ENCODE assay signal across 9 mouse cellular contexts in genomic region chr10:81542727-81543460, GRCm38 (mm10). TPM values are rescaled to one million over a fixed set of nuclear protein-coding genes. Genes with fewer than 3 reads are reported as not detected.
DNase-seq lines count a peak whose midpoint lies in the region; ATAC-seq and TF ChIP-seq lines count a peak whose summit lies in the region.
"Had no signal": no experiment of that assay in that cellular context is flagged by ENCODE, and none has a peak within 500 bp of the region (broad histone marks: within the 10 kb centered on the region; RNA-seq: fewer than 3 reads in every experiment).

No protein-coding gene starts in this region.

- peaks cover 25% of the 10 kb centered on the region for H3K36me3 ChIP-seq in heart, embryonic 10.5 days
- peaks cover 59% of the 10 kb centered on the region for H3K36me3 ChIP-seq in G1E (replicated peaks)
- peaks cover 43% of the 10 kb centered on the region for H3K36me3 ChIP-seq in hindbrain, embryonic 10.5 days
- H3K36me3 ChIP-seq in liver, postnatal 0 days (replicated peaks; ENCODE audit: insufficient read depth, low read length) = peaks cover 10% of the 10 kb centered on the region; the same call in 1 of the 2 replicates

- ATAC-seq in G1E (ENCODE audit: extremely low read depth, insufficient number of reproducible peaks, low FRiP score, poor library complexity, severe bottlenecking) = no peak
- no peak for ATAC-seq in liver, postnatal 0 days

- intact Hi-C loops in left cerebral cortex, postnatal 10 days (cut with DNase I) = no loop called here

- TF ChIP-seq CTCF in G1E (IDR thresholded peaks at IDR 0.05; ENCODE audit: low read depth, low read length) = no peak
- TF ChIP-seq CTCF in liver, postnatal 0 days (IDR thresholded peaks at IDR 0.05; ENCODE audit: low read depth) = no peak

- no peak overlapping the region for H3K27ac ChIP-seq in heart, embryonic 10.5 days
- H3K27ac ChIP-seq in hindbrain, embryonic 10.5 days = 0 out of 2 replicates have a peak overlapping the region, but pooled peaks have one; percentile 30
- peak overlapping the region; percentile 74 for H3K27ac ChIP-seq in liver, postnatal 0 days (ENCODE audit: low read depth)

- DNase-seq in heart, embryonic 10.5 days (ENCODE audit: low spot score) = no peak
- no peak for DNase-seq in heart, adult 8-10 months (ENCODE audit: low spot score)
- no peak for DNase-seq in G1E (ENCODE audit: low spot score)
- no peak for DNase-seq in hindbrain, embryonic 10.5 days (ENCODE audit: low spot score)
- no peak for DNase-seq in liver, postnatal 0 days
- DNase-seq in adrenal gland, adult (ENCODE audit: inconsistent age in 2 of 2, low spot score in 1 of 2) = no peak
- no peak for DNase-seq in left cerebral cortex, postnatal 10 days (ENCODE audit: extremely low spot score in 1 of 2, low spot score in 2 of 2)
- DNase-seq in layer of hippocampus, adult 9-10 months (ENCODE audit: low spot score) = no peak
- DNase-seq: kidney, postnatal 14 days had no signal

- 77% methylated on average over 7 of the region's 7 CpGs for WGBS in heart, embryonic 10.5 days
- WGBS in hindbrain, embryonic 10.5 days = 75% methylated on average over 7 of the region's 7 CpGs
- 70% methylated on average over 7 of the region's 7 CpGs for WGBS in liver, postnatal 0 days (ENCODE audit: insufficient replicate concordance)

- peak overlapping the region; percentile 96; the same call in 1 of the 2 replicates for H3K4me3 ChIP-seq in heart, embryonic 10.5 days
- peak overlapping the region; percentile 93; the same call in 1 of the 2 replicates for H3K4me3 ChIP-seq in G1E (ENCODE audit: low read depth, low read length)
- H3K4me3 ChIP-seq in hindbrain, embryonic 10.5 days = peak overlapping the region; percentile 86
- no peak overlapping the region for H3K4me3 ChIP-seq in liver, postnatal 0 days (ENCODE audit: low read depth, low read length)

- H3K27me3 ChIP-seq in heart, embryonic 10.5 days (ENCODE audit: insufficient read depth, poor library complexity, severe bottlenecking) = no peaks in the 10 kb centered on the region
- H3K27me3 ChIP-seq in G1E (ENCODE audit: insufficient read depth, low read length) = no peaks in the 10 kb centered on the region
- no peaks in the 10 kb centered on the region for H3K27me3 ChIP-seq in hindbrain, embryonic 10.5 days (ENCODE audit: insufficient read depth, poor library complexity, severe bottlenecking)
- H3K27me3 ChIP-seq in liver, postnatal 0 days (ENCODE audit: insufficient read depth, low read length) = no peaks in the 10 kb centered on the region

- no peak for TF ChIP-seq EP300 in liver, postnatal 0 days (IDR thresholded peaks at IDR 0.05; ENCODE audit: low read depth)

- no peaks in the 10 kb centered on the region for H3K9me3 ChIP-seq in heart, embryonic 10.5 days
- no peaks in the 10 kb centered on the region for H3K9me3 ChIP-seq in G1E (replicated peaks)
- H3K9me3 ChIP-seq in hindbrain, embryonic 10.5 days = no peaks in the 10 kb centered on the region
- H3K9me3 ChIP-seq in liver, postnatal 0 days (ENCODE audit: low read length) = no peaks in the 10 kb centered on the region

- peak overlapping the region; percentile 80 for H3K9ac ChIP-seq in liver, postnatal 0 days (replicated peaks)

- peak overlapping the region; percentile 99 for H3K4me2 ChIP-seq in liver, postnatal 0 days (ENCODE audit: low read depth, low read length)

- H3K4me1 ChIP-seq in heart, embryonic 10.5 days = peaks cover 46% of the 10 kb centered on the region
- H3K4me1 ChIP-seq in G1E (ENCODE audit: insufficient read depth, low read depth, low read length) = peaks cover 83% of the 10 kb centered on the region
- peaks cover 49% of the 10 kb centered on the region for H3K4me1 ChIP-seq in hindbrain, embryonic 10.5 days (replicated peaks)
- peaks cover 50% of the 10 kb centered on the region for H3K4me1 ChIP-seq in liver, postnatal 0 days (ENCODE audit: insufficient read depth)

RNA-seq across cellular contexts. Expression of gene Gna11, which starts 2.1 kb away (rescaled TPM):
- polyA plus RNA-seq in heart, embryonic 10.5 days (2016; fragmentation: Nextera tagmentation; extraction: Ambion mirVana) = 73.2 and 79.1 TPM in 2 replicates
- total RNA-seq in heart, adult 8-10 months (2022) = 10 to 100 TPM; 47.7 to 54.1 (median 50.9) TPM
- total RNA-seq in G1E (2014; fragmentation: Nextera tagmentation) (6.4 and 6.5 TPM in 2 replicates), G1E (2017) (8.4 and 9.7 TPM in 2 replicates)
- polyA plus RNA-seq in G1E (2012) = 13.0 and 14.0 TPM in 2 replicates
- polyA plus RNA-seq in hindbrain, embryonic 10.5 days (2016; fragmentation: Nextera tagmentation; extraction: Ambion mirVana) = 71.2 and 76.9 TPM in 2 replicates
- polyA plus RNA-seq in liver, postnatal 0 days (2015; fragmentation: Nextera tagmentation; extraction: Ambion mirVana) = 18.3 and 19.2 TPM in 2 replicates
- total RNA-seq in left cerebral cortex, postnatal 10 days (2021) = 100 to 1,000 TPM; 111 to 118 TPM

RNA-seq across cellular contexts. Expression of gene Aes, which starts 16.4 kb away (rescaled TPM):
- 467 and 523 TPM in 2 replicates for polyA plus RNA-seq in heart, embryonic 10.5 days (2016; fragmentation: Nextera tagmentation; extraction: Ambion mirVana)
- total RNA-seq in heart, adult 8-10 months (2022) = 1,000 to 10,000 TPM; 1,133 to 1,192 (median 1,173) TPM
- 396 and 400 TPM in 2 replicates for total RNA-seq in G1E (2014; fragmentation: Nextera tagmentation)
- 182 and 238 TPM in 2 replicates for total RNA-seq in G1E (2017)
- polyA plus RNA-seq in G1E (2012) = 1,535 and 1,925 TPM in 2 replicates
- polyA plus RNA-seq in hindbrain, embryonic 10.5 days (2016; fragmentation: Nextera tagmentation; extraction: Ambion mirVana) = 297 and 430 TPM in 2 replicates
- polyA plus RNA-seq in liver, postnatal 0 days (2015; fragmentation: Nextera tagmentation; extraction: Ambion mirVana) = 256 and 266 TPM in 2 replicates
- total RNA-seq in left cerebral cortex, postnatal 10 days (2021) = 100 to 1,000 TPM; 542 to 558 TPM

RNA-seq across cellular contexts. Expression of gene Gna15, which starts 18.9 kb away (rescaled TPM):
- 2.8 and 4.8 TPM in 2 replicates for polyA plus RNA-seq in heart, embryonic 10.5 days (2016; fragmentation: Nextera tagmentation; extraction: Ambion mirVana)
- total RNA-seq in heart, adult 8-10 months (2022) = under 1 TPM; 0.37 to 0.78 (median 0.54) TPM
- 20.9 and 22.5 TPM in 2 replicates for total RNA-seq in G1E (2014; fragmentation: Nextera tagmentation)
- 20.1 and 21.5 TPM in 2 replicates for total RNA-seq in G1E (2017)
- 16.5 TPM in 2 replicates for polyA plus RNA-seq in G1E (2012)
- polyA plus RNA-seq in hindbrain, embryonic 10.5 days (2016; fragmentation: Nextera tagmentation; extraction: Ambion mirVana) = 0.63 and 1.6 TPM in 2 replicates
- polyA plus RNA-seq in liver, postnatal 0 days (2015; fragmentation: Nextera tagmentation; extraction: Ambion mirVana) = 4.0 and 4.4 TPM in 2 replicates
- total RNA-seq in left cerebral cortex, postnatal 10 days (2021) = 1 to 10 TPM; 2.3 to 2.9 TPM

RNA-seq across cellular contexts. Expression of gene Tle2, which starts 31.5 kb away (rescaled TPM):
- polyA plus RNA-seq in heart, embryonic 10.5 days (2016; fragmentation: Nextera tagmentation; extraction: Ambion mirVana) = 17.4 and 18.3 TPM in 2 replicates
- 10 to 100 TPM in 2 of 4 experiments, 1 to 10 TPM in 2; 5.4 to 12.1 (median 9.1) TPM for total RNA-seq in heart, adult 8-10 months (2022)
- total RNA-seq in G1E (2014; fragmentation: Nextera tagmentation) (0.45 and 1.8 TPM in 2 replicates), G1E (2017) (1.5 and 2.5 TPM in 2 replicates)
- 3.3 and 3.6 TPM in 2 replicates for polyA plus RNA-seq in G1E (2012)
- polyA plus RNA-seq in hindbrain, embryonic 10.5 days (2016; fragmentation: Nextera tagmentation; extraction: Ambion mirVana) = 8.6 and 15.7 TPM in 2 replicates
- polyA plus RNA-seq in liver, postnatal 0 days (2015; fragmentation: Nextera tagmentation; extraction: Ambion mirVana) = 1.2 and 2.2 TPM in 2 replicates
- 10 to 100 TPM; 20.9 to 22.4 TPM for total RNA-seq in left cerebral cortex, postnatal 10 days (2021)

RNA-seq across cellular contexts. Expression of gene S1pr4, which starts 43.0 kb away (rescaled TPM):
- 0.46 and 0.83 TPM in 2 replicates for polyA plus RNA-seq in heart, embryonic 10.5 days (2016; fragmentation: Nextera tagmentation; extraction: Ambion mirVana)
- total RNA-seq in heart, adult 8-10 months (2022) = 1 to 10 TPM in 2 of 4 experiments, under 1 TPM in 2; 0.88 to 1.4 (median 1.0) TPM
- total RNA-seq in G1E (2014; fragmentation: Nextera tagmentation) (not detected in 2 replicates), G1E (2017) (1.6 and 1.9 TPM in 2 replicates)
- 0.75 and 1.00 TPM in 2 replicates for polyA plus RNA-seq in G1E (2012)
- polyA plus RNA-seq in hindbrain, embryonic 10.5 days (2016; fragmentation: Nextera tagmentation; extraction: Ambion mirVana) = 0.39 and 0.42 TPM in 2 replicates
- 6.3 and 7.4 TPM in 2 replicates for polyA plus RNA-seq in liver, postnatal 0 days (2015; fragmentation: Nextera tagmentation; extraction: Ambion mirVana)
- under 1 TPM; 0.18 to 0.28 TPM for total RNA-seq in left cerebral cortex, postnatal 10 days (2021)
